Comparison of ENCODE assay signal across 8 mouse cellular contexts in genomic region chr11:102393238-102393634, GRCm38 (mm10). TPM values are rescaled to one million over a fixed set of nuclear protein-coding genes. Genes with fewer than 3 reads are reported as not detected.
DNase-seq lines count a peak whose midpoint lies in the region; ATAC-seq lines count a peak whose summit lies in the region.

Gene Rundc3a, plus strand, starts transcription at chr11:102393403.

- no peaks in the 10 kb centered on the region for H3K9me3 ChIP-seq in intestine, embryonic 15.5 days

- DNase-seq in ZHBTc4 (ENCODE audit: low read depth, low spot score) (peak; percentile 95), adipocyte (ENCODE audit: low spot score) (no peak)
- DNase-seq in cerebellum, postnatal 25 days, result peak; percentile 98 to 99
- peak; percentile 87 for DNase-seq in gastrocnemius, postnatal 10 days
- DNase-seq in left cerebral cortex, postnatal 14 days (ENCODE audit: low spot score in 2 of 2), result peak; percentile 96 to 98
- DNase-seq in right cerebral cortex, postnatal 25 days, result peak; percentile 96

- intact Hi-C loops in left cerebral cortex, postnatal 14 days (cut with DNase I), result no loop called here

- peak; percentile 83 for ATAC-seq in intestine, embryonic 15.5 days
- peak; percentile 75 for ATAC-seq in megakaryocyte-erythroid progenitor cell, adult 5-6 weeks (replicated peaks; ENCODE audit: low FRiP score, low TSS enrichment, poor library complexity, severe bottlenecking)

- 0% methylated on average over 34 of the region's 34 CpGs for WGBS in intestine, embryonic 15.5 days

- peak within 1 kb of the TSS; percentile 87 for H3K4me2 ChIP-seq in intestine, embryonic 15.5 days (replicated peaks)

- H3K27me3 ChIP-seq in intestine, embryonic 15.5 days (replicated peaks), result peaks cover 11% of the 10 kb centered on the region

- H3K4me3 ChIP-seq in intestine, embryonic 15.5 days (replicated peaks), result peak within 1 kb of the TSS; percentile 43

- peak within 1 kb of the TSS; percentile 27; the same call in 1 of the 2 replicates for H3K27ac ChIP-seq in intestine, embryonic 15.5 days

- H3K9ac ChIP-seq in intestine, embryonic 15.5 days, result peak within 1 kb of the TSS; percentile 14; the same call in 1 of the 2 replicates

- peaks cover 24% of the 10 kb centered on the region for H3K4me1 ChIP-seq in intestine, embryonic 15.5 days (replicated peaks)

- no peaks in the 10 kb centered on the region for H3K36me3 ChIP-seq in intestine, embryonic 15.5 days

RNA-seq across cellular contexts. Expression of gene Rundc3a, which starts in this region (rescaled TPM):
- 1 to 10 TPM in 1 of 2 experiments, under 1 TPM in 1; 0.87 to 1.9 TPM for total RNA-seq in gastrocnemius, postnatal 10 days (2021)
- 8.7 and 10.8 TPM in 2 replicates for polyA plus RNA-seq in intestine, embryonic 15.5 days (2015; fragmentation: Nextera tagmentation; extraction: Ambion mirVana)
- 100 to 1,000 TPM; 399 to 416 TPM for total RNA-seq in left cerebral cortex, postnatal 14 days (2021)
- not detected in 2 replicates for total RNA-seq in megakaryocyte-erythroid progenitor cell, adult 5-6 weeks (2014; fragmentation: Nextera tagmentation)
- total RNA-seq in megakaryocyte-erythroid progenitor cell, adult 5-6 weeks (2017), result not detected in 2 replicates

Comparison
In these comparisons a context has a peak if more than half of its experiments do, and no peak if none do; other contexts are left out.
1. RNA of gene Rundc3a (total RNA-seq): 399 to 416 TPM in left cerebral cortex, postnatal 14 days; 0.87 to 1.9 TPM in gastrocnemius, postnatal 10 days and not detected in megakaryocyte-erythroid progenitor cell, adult 5-6 weeks; every median in the first group is over 100 times any median in the second.
2. Peak in ATAC-seq in megakaryocyte-erythroid progenitor cell, adult 5-6 weeks; RNA of the gene not detected or under 1 TPM.